Mouse (Mus musculus) lung, embryonic 15.5 days (tissue): ENCODE results near the gene Gbp4. TPM values are rescaled to one million over a fixed set of nuclear protein-coding genes. Genes with fewer than 3 reads are reported as not detected.
"Not testable (repeated sequence)": the region's sequence is repeated elsewhere in the genome, so short reads cannot be mapped to it uniquely, and the experiment has no call there.

ENCODE experiments used
- ATAC-seq: fragments of 200-750 bp; cut with Nextera tagmentation; 2 replicates; pipeline ENCODE4 v1.8.0; 2017; ENCODE audit warnings: moderate number of reproducible peaks, borderline replicate concordance; ENCODE audit not compliant: low FRiP score, low TSS enrichment; ENCODE audit errors: extremely low read depth
- H3K27ac ChIP-seq: fragments of 300-500 bp; sonication (generic); 2 replicates; pipeline ENCODE4 v1.5.1; 2015; ENCODE audit warnings: moderate library complexity, mild to moderate bottlenecking, inconsistent platforms
- H3K27me3 ChIP-seq: fragments of 300-500 bp; sonication (generic); 2 replicates; pipeline ENCODE4 v1.6.1; 2015; ENCODE audit warnings: inconsistent platforms
- H3K36me3 ChIP-seq: fragments of 300-500 bp; sonication (generic); 2 replicates; pipeline ENCODE4 v1.6.1; 2015; ENCODE audit warnings: inconsistent platforms
- H3K4me1 ChIP-seq: fragments of 300-500 bp; sonication (generic); 2 replicates; pipeline ENCODE4 v1.6.1; 2015; ENCODE audit warnings: inconsistent platforms
- H3K4me2 ChIP-seq: fragments of 300-500 bp; sonication (generic); 2 replicates; pipeline ENCODE4 v1.6.1; 2015; ENCODE audit warnings: inconsistent platforms, mild to moderate bottlenecking, moderate library complexity
- H3K4me3 ChIP-seq: fragments of 300-500 bp; sonication (generic); 2 replicates; pipeline ENCODE4 v1.5.1; 2015; ENCODE audit warnings: mild to moderate bottlenecking, inconsistent platforms
- H3K9ac ChIP-seq: fragments of 300-500 bp; sonication (generic); 2 replicates; pipeline ENCODE4 v1.6.1; 2015; ENCODE audit warnings: inconsistent platforms
- H3K9me3 ChIP-seq: fragments of 300-500 bp; sonication (generic); 2 replicates; pipeline ENCODE4 v1.6.1; 2016; ENCODE audit warnings: inconsistent platforms
- WGBS: fragments of 180-500 bp; shearing (Covaris S2); methylation state at CpG from one replicate; pipeline ENCODE4 v1.1.7; 2015; 5-methylcytosine and 5-hydroxymethylcytosine counted together
- polyA plus RNA-seq: library from polyadenylated mRNA; unstranded; fragments of >200 nt; fragmentation: Nextera tagmentation; extraction: Ambion mirVana; gene quantifications from 2 replicates; pipeline ENCODE4 v1.2.1, GENCODE M21; 2015

Gene Gbp4
- polyA plus RNA-seq, 1 experiment from 2014 or later = 2.5 TPM

DNA sequence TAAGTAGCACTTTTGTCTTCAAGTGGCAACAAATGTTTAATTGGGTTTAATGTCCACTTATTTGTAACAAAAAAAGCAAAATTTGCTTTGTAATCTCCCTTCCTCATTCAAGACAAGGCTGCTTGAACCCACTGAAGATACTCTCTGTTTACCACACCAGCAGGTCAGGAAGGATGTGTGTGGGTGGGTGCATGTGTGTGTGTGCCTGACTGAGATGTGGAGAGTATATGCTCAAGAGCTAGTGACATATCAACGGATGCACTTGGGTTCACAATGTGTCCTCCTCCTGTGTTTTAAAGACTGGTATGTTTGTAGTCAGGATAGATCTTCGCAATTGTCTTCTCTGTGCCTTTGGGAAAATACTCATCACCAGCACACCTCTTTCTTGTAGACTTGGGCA is 24.7 kb downstream of the Gbp4 start:
- no peak overlapping the region for H3K4me3 ChIP-seq
- ATAC-seq = no peak
- no peak overlapping the region for H3K27ac ChIP-seq
- WGBS = 76% methylated on average over 2 of the region's 2 CpGs
- H3K9ac ChIP-seq = no peak overlapping the region
- no peaks in the 10 kb centered on the region for H3K9me3 ChIP-seq
- H3K27me3 ChIP-seq = no peaks in the 10 kb centered on the region
- H3K36me3 ChIP-seq = no peaks in the 10 kb centered on the region
- H3K4me2 ChIP-seq = no peak overlapping the region
- no peaks in the 10 kb centered on the region for H3K4me1 ChIP-seq

DNA sequence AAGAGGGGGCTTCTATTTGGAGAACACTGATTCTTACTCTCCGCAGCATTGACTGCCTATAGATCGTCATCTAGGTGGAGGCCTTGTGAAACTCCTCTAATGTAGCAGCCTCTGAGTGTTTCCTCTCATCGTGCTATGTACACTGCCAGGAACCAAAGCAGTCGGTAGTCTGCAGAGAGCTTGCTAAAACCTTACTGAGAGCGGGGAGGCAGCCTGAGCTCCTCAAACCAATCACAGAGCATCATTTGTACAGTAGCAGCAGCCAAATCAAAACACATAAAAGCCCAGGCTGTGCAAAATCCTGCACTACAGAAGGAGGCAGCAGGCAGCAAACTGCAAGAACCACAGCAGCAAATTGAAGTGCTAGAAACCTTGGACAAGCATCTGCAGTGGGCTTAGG is 25.7 kb downstream of the Gbp4 start:
- H3K9ac ChIP-seq = no peak overlapping the region
- no peaks in the 10 kb centered on the region for H3K9me3 ChIP-seq
- WGBS = 80% methylated on average over 5 of the region's 5 CpGs
- no peak for ATAC-seq
- no peaks in the 10 kb centered on the region for H3K27me3 ChIP-seq
- H3K36me3 ChIP-seq = no peaks in the 10 kb centered on the region
- no peaks in the 10 kb centered on the region for H3K4me1 ChIP-seq
- H3K27ac ChIP-seq = no peak overlapping the region
- no peak overlapping the region for H3K4me3 ChIP-seq
- no peak overlapping the region for H3K4me2 ChIP-seq

DNA sequence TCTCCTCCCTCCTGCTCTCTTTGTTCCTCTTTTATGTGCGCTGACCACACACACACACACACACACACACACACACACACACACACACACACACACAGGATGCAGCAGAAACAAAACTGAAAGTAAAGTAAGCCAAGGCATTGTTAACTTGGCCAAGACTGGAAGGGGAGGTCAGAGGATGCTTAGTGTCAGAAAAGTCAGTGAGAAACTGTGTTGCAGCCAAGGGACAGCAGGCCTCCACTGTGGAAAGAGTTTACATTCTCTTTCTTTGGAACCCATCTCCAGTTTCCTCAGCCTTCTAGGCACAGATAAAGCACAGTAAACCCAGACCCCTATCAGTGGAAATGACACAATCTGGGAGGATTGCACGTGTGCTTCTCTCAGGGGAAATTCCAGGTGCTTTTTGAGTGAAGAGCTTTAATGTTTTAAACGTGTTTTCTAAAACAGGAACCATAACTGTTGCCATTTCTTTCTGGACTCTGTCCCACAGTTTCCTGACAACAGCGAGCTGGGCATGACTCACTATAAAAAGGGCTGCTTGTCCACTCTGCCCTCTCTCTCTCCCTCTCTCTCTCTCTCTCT is 29.0 kb downstream of the Gbp4 start:
- H3K4me1 ChIP-seq, H3K9ac ChIP-seq, H3K9me3 ChIP-seq, H3K4me3 ChIP-seq, H3K27me3 ChIP-seq, H3K36me3 ChIP-seq: not testable (repeated sequence)
- H3K27ac ChIP-seq = peak overlapping the region; percentile 41; the same call in 1 of the 2 replicates
- H3K4me2 ChIP-seq = 0 out of 2 replicates have a peak overlapping the region, but pooled peaks have one; percentile 16
- ATAC-seq = peak; percentile 75; the same call in 1 of the 2 replicates
- WGBS = 5% methylated on average over 4 of the region's 4 CpGs

DNA sequence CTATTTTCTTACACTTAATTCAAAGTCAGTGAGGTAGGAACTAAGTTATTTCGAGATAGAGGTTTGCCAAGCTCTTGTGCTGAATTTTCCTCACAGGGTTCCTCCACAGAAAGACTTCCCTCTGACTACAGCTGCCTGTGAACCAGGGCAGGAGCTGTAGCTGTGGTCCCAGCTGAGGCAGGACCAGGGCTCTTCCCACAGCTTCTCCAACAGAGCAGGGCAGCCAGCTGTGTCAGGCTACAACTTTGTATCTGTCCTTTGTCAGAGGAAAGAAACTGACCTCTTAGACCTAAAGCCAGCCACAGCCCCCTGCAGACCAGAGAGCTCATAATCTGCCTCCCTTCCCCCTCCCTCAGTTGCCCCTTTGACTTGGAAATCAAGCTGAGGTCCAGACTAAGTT is 29.6 kb downstream of the Gbp4 start:
- not testable (repeated sequence) for H3K4me1 ChIP-seq, H3K9me3 ChIP-seq, H3K9ac ChIP-seq, H3K36me3 ChIP-seq, H3K4me3 ChIP-seq, H3K27me3 ChIP-seq
- ATAC-seq = peak; percentile 35; the same call in 1 of the 2 replicates
- peak overlapping the region; percentile 53; the same call in 1 of the 2 replicates for H3K27ac ChIP-seq
- peak overlapping the region; percentile 16; the same call in 1 of the 2 replicates for H3K4me2 ChIP-seq
- 39% methylated on average over 1 of the region's 1 CpGs for WGBS

DNA sequence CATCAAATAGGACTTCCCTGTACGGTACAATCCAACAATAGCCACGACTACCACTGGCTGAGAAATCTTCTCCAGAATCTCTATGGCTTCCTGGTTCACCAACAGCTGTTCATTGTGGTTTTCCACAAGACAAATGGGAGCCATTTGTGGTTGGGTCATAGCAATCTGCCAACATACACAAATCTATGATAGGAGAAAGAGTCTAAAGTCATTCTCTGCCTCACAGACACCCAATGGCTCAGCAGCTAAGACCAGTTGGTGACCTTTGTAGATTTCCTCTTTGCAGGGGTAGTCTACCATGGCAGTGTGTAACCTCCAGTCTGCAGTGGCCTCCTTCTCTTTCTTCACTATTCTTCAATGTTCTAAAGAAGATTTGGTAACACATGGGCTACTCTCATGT is 33.7 kb downstream of the Gbp4 start:
- H3K4me1 ChIP-seq, H3K9me3 ChIP-seq, H3K27me3 ChIP-seq, H3K9ac ChIP-seq, ATAC-seq, H3K27ac ChIP-seq, H3K4me3 ChIP-seq, H3K36me3 ChIP-seq, H3K4me2 ChIP-seq: not testable (repeated sequence)
- 79% methylated on average over 2 of the region's 2 CpGs for WGBS

DNA sequence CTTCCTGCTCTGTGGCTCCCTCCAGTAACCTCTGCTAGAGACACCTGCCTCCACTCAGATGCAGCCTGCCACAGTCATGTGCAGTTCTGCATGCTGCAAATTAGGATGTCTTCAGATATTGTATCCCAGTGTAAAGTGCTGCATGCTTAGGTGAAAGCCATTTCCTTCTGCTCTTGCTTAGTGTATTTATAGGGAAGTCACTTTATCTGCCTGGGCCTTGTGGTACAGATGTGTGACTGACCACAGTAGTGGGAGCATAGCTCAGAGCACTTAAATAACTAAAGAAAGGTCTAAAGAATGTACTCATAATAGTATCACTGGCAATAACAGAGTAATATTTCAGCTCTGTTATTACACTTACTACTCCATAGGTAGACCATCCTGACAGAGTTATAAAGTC is 57.5 kb downstream of the Gbp4 start:
- Histone ChIP-seq H3K9me3 (no peaks in the 10 kb centered on the region), H3K9ac (no peak overlapping the region), H3K4me3 (no peak overlapping the region), H3K27ac (no peak overlapping the region), H3K36me3 (no peaks in the 10 kb centered on the region), H3K4me2 (no peak overlapping the region), H3K27me3 (no peaks in the 10 kb centered on the region), H3K4me1 (no peaks in the 10 kb centered on the region)
- no peak for ATAC-seq

DNA sequence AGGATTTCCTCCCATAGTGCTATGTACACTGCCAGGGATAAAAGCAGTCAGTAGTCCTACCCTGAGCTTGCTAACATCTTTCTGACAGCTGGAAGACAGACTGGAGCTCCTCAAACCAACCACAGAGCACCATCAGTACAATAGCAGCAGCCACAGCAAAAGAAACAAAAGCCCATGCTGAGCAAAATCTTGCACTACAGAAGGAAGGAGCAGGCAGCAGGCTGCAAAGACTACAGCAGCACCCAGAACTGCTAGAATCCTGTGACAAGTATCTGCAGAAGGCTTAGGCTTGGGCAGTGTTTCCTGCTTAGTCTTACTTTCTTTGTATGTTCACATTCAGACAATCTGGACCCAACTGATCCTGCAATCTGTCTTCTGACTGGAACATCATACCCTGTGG is 71.0 kb downstream of the Gbp4 start:
- not testable (repeated sequence) for H3K27me3 ChIP-seq, H3K9me3 ChIP-seq, H3K4me1 ChIP-seq, H3K4me3 ChIP-seq, H3K9ac ChIP-seq, ATAC-seq, H3K36me3 ChIP-seq, H3K4me2 ChIP-seq, H3K27ac ChIP-seq

Other genes with a start within 250 kb of the Gbp4 start
- gene Abcg3, start 156.9 kb downstream of the Gbp4 start, polyA plus RNA-seq = 1.3 and 2.0 TPM in 2 replicates
- gene Gbp9, start within 50 bp of the Gbp4 start, polyA plus RNA-seq = 3.1 and 3.4 TPM in 2 replicates
- 0.64 and 1.3 TPM in 2 replicates for gene Gbp8, start within 50 bp of the Gbp4 start, polyA plus RNA-seq
- 0.27 TPM in 1 of 2 replicates, not detected in the other for gene Gbp10, start 99.9 kb upstream of the Gbp4 start, polyA plus RNA-seq
- not detected in 2 replicates for gene Gm43302, start 154.1 kb upstream of the Gbp4 start, polyA plus RNA-seq
- 1.8 and 2.2 TPM in 2 replicates for gene Gbp6, start 154.1 kb upstream of the Gbp4 start, polyA plus RNA-seq